Mouse (Mus musculus): ENCODE data around the gene Klk1b5.

DNA sequence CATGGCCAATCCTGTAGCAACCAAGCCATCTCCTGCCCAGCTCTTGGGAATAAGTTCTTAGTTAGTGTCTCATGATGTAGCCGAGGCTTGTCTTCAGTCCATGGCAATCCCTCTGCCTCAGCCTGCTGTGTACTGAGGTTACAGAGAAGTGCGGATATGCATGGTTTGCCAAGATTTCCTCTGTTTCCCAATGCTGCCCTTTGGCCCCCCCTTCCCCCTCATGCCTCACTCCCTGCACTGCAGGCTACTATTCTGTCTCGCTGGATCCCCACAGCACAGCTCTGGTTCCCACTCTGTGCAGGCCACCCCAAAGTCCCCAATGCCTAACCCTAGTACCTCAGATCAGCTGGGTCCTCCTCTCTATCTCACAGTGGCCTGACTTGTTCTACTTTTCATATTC, 7.4 kb upstream of the Klk1b5 start:
- no peak for TF ChIP-seq CTCF (IDR thresholded peaks at IDR 0.05; ENCODE audit: low read depth)
- TF ChIP-seq EP300 (IDR thresholded peaks at IDR 0.05; ENCODE audit: low read depth): no peak
